Mouse (Mus musculus) regulatory T cell (primary cell): ENCODE measurements around the gene Ifit1.
"Not testable (repeated sequence)": the region's sequence is repeated elsewhere in the genome, so short reads cannot be mapped to it uniquely, and the experiment has no call there.

ENCODE experiments used
- in situ Hi-C: fragments of 300-600 bp; cut with MboI, MseI; formaldehyde crosslinking; loops from one replicate; pipeline ENCODE4 v1.15.1; 2025; ENCODE audit warnings: high pct_unique_total_duplicates

The Ifit1 gene

GRCm38 (mm10) chr19:34640623-34641022 is at the start of gene Ifit1, which contains the start of gene Ifit1bl2:
Ifit1 (plus strand) TSS chr19:34640871.
Ifit1bl2 (minus strand) TSS chr19:34640743.
- in situ Hi-C loops: loop anchor here (25.0 kb wide), 1 partner anchor 1253 kb away; the partner anchor contains the start of gene Rnls

- in situ Hi-C loops: no loop called here
Measured at GRCm38 (mm10) chr19:34593456-34593855, 47.2 kb upstream of the Ifit1 start.

- in situ Hi-C loops: not testable (repeated sequence)
Measured at GRCm38 (mm10) chr19:34594523-34594922, 46.1 kb upstream of the Ifit1 start.

- in situ Hi-C loops: no loop called here
Measured at GRCm38 (mm10) chr19:34596811-34597210, 43.9 kb upstream of the Ifit1 start.

- in situ Hi-C loops: no loop called here
Measured at GRCm38 (mm10) chr19:34598341-34598740, 42.3 kb upstream of the Ifit1 start.

- in situ Hi-C loops: not testable (repeated sequence)
Measured at GRCm38 (mm10) chr19:34599250-34599649, 41.4 kb upstream of the Ifit1 start.

- in situ Hi-C loops: not testable (repeated sequence)
Measured at GRCm38 (mm10) chr19:34601888-34602287, 38.8 kb upstream of the Ifit1 start, which contains the start of gene Ifit1bl1. Ifit1bl1 (minus strand) TSS chr19:34601956.

GRCm38 (mm10) chr19:34605472-34605871 is 35.2 kb upstream of the Ifit1 start:
- in situ Hi-C loops: no loop called here

GRCm38 (mm10) chr19:34607237-34608051 is 33.2 kb upstream of the Ifit1 start, which contains the start of gene Ifit3b:
Ifit3b (plus strand) TSS chr19:34607970.
- in situ Hi-C loops: not testable (repeated sequence)

GRCm38 (mm10) chr19:34610118-34610517 is 30.6 kb upstream of the Ifit1 start:
- in situ Hi-C loops: not testable (repeated sequence)

GRCm38 (mm10) chr19:34612243-34613001 is 28.2 kb upstream of the Ifit1 start:
- in situ Hi-C loops: not testable (repeated sequence)

- in situ Hi-C loops: no loop called here
Measured at GRCm38 (mm10) chr19:34620871-34621270, 19.8 kb upstream of the Ifit1 start.

- in situ Hi-C loops: no loop called here
Measured at GRCm38 (mm10) chr19:34623781-34624180, 16.9 kb upstream of the Ifit1 start.

- in situ Hi-C loops: loop anchor here (5.0 to 25.0 kb wide), 2 partner anchors 53 to 1237 kb away; partner anchors contain the start of gene Rnls
Measured at GRCm38 (mm10) chr19:34624663-34625062, 16.0 kb upstream of the Ifit1 start.

GRCm38 (mm10) chr19:34627496-34627895 is 13.2 kb upstream of the Ifit1 start:
- in situ Hi-C loops: loop anchor here (5.0 to 25.0 kb wide), 2 partner anchors 50 to 1240 kb away; partner anchors contain the start of gene Rnls

- in situ Hi-C loops: loop anchor here (25.0 kb wide), 1 partner anchor 1244 kb away; the partner anchor contains the start of gene Rnls
Measured at GRCm38 (mm10) chr19:34631487-34631886, 9.2 kb upstream of the Ifit1 start.

- in situ Hi-C loops: loop anchor here (25.0 kb wide), 1 partner anchor 1246 kb away; the partner anchor contains the start of gene Rnls
Measured at GRCm38 (mm10) chr19:34633484-34633883, 7.2 kb upstream of the Ifit1 start.

GRCm38 (mm10) chr19:34636933-34637557 is 3.6 kb upstream of the Ifit1 start:
- in situ Hi-C loops: loop anchor here (5.0 to 25.0 kb wide), 2 partner anchors 90 to 1250 kb away; partner anchors contain the start of gene Rnls

- in situ Hi-C loops: loop anchor here (25.0 kb wide), 1 partner anchor 1255 kb away; the partner anchor contains the start of gene Rnls
Measured at GRCm38 (mm10) chr19:34642616-34643015, 1.9 kb downstream of the Ifit1 start.

- in situ Hi-C loops: loop anchor here (25.0 kb wide), 1 partner anchor 1260 kb away; the partner anchor contains the start of gene Rnls
Measured at GRCm38 (mm10) chr19:34647630-34648029, 7.0 kb downstream of the Ifit1 start.

GRCm38 (mm10) chr19:34650276-34650675 is 9.6 kb downstream of the Ifit1 start:
- in situ Hi-C loops: loop anchor here (25.0 kb wide), 1 partner anchor 313 kb away; no protein-coding TSS in a partner anchor
